Mouse (Mus musculus) cerebellum, adult 2 months (tissue): ENCODE measurements around the gene Prpf3.

ENCODE experiments used
- CTCF ChIP-seq: fragments of 200-500 bp; IDR thresholded peaks from 2 replicates; pipeline ENCODE4 v1.5.1; 2011; ENCODE audit warnings: low read depth, mild to moderate bottlenecking, control low read depth, low read length, moderate library complexity, borderline replicate concordance; ENCODE audit not compliant: insufficient read depth
- POLR2A ChIP-seq: fragments of 200-500 bp; IDR thresholded peaks from 2 replicates; pipeline ENCODE4 v1.6.1; 2011; ENCODE audit warnings: low read length, control low read depth, borderline replicate concordance; ENCODE audit not compliant: insufficient read depth

DNA sequence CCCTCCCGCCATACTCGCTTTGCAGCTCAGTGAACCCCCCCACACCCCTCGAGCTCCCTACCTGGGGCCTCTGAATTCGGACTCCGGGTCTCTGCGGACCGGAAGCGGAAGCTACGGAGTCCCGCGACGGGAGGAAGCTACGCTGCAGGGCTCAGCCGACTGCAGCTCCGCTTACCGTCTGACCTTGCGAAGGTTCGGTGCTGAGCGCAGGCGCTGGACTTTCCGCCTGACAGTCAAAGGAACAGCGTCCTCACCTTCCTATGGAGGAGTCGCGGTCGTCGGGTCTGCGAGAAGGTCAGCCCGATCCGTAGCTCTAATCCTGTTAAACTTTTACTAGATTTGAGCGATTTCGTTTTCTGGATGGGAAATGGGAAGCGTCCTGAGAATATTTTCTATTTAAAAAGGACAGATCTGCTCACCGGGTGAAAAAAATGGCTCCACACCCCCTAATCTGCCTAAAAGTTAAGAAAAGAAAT, 15.7 kb upstream of the Prpf3 start, which contains the start of gene Mrps21:
- TF ChIP-seq CTCF: no peak
- TF ChIP-seq POLR2A: peak; percentile 85
